Mouse (Mus musculus) stomach, embryonic 14.5 days (tissue): ENCODE measurements around the gene Npas2. TPM values are rescaled to one million over a fixed set of nuclear protein-coding genes. Genes with fewer than 3 reads are reported as not detected.

Source experiments
- ATAC-seq: fragments of 200-750 bp; cut with Nextera tagmentation; 2 replicates; pipeline ENCODE4 v1.8.0; 2017; ENCODE audit warnings: low read depth, moderate TSS enrichment; ENCODE audit not compliant: insufficient number of reproducible peaks, insufficient read depth, low FRiP score
- H3K27ac ChIP-seq: fragments of 300-500 bp; sonication (generic); 2 replicates; pipeline ENCODE4 v1.5.1; 2014; ENCODE audit warnings: mild to moderate bottlenecking, low read length, moderate library complexity, mixed read lengths
- H3K27me3 ChIP-seq: fragments of 300-500 bp; sonication (generic); 2 replicates; pipeline ENCODE4 v1.6.1; 2014; ENCODE audit warnings: low read length, control low read depth, mixed read lengths; ENCODE audit not compliant: control insufficient read depth, insufficient read depth
- H3K36me3 ChIP-seq: fragments of 300-500 bp; sonication (generic); 2 replicates; pipeline ENCODE4 v1.6.1; 2014; ENCODE audit warnings: mild to moderate bottlenecking, control low read depth, low read length, moderate library complexity, mixed read lengths; ENCODE audit not compliant: control insufficient read depth, insufficient read depth
- H3K4me1 ChIP-seq: fragments of 300-500 bp; sonication (generic); 2 replicates; pipeline ENCODE4 v1.6.1; 2014; ENCODE audit warnings: low read length, control low read depth, mixed read lengths; ENCODE audit not compliant: control insufficient read depth, insufficient read depth
- H3K4me2 ChIP-seq: fragments of 300-500 bp; sonication (generic); replicated peaks from 2 replicates; pipeline ENCODE4 v1.6.1; 2014; ENCODE audit warnings: low read depth, low read length, control low read depth
- H3K4me3 ChIP-seq: fragments of 300-500 bp; sonication (generic); 2 replicates; pipeline ENCODE4 v1.5.1; 2014; ENCODE audit warnings: low read depth, low read length, control low read depth
- H3K9ac ChIP-seq: fragments of 300-500 bp; sonication (generic); replicated peaks from 2 replicates; pipeline ENCODE4 v1.6.1; 2014; ENCODE audit warnings: low read depth, mild to moderate bottlenecking, control low read depth, low read length, moderate library complexity, mixed read lengths
- H3K9me3 ChIP-seq: fragments of 300-500 bp; sonication (generic); 2 replicates; pipeline ENCODE4 v1.6.1; 2016; ENCODE audit warnings: low read depth, low read length, control low read depth; ENCODE audit not compliant: control insufficient read depth
- WGBS: fragments of 180-500 bp; shearing (Covaris S2); extraction: QIAGEN DNeasy Blood & Tissue Kit; methylation state at CpG from one replicate; pipeline ENCODE4 v1.1.7; 2014; 5-methylcytosine and 5-hydroxymethylcytosine counted together
- polyA plus RNA-seq: library from polyadenylated mRNA; unstranded; fragments of >200 nt; fragmentation: Nextera tagmentation; extraction: Ambion mirVana; gene quantifications from 2 replicates; pipeline ENCODE4 v1.2.1, GENCODE M21; 2014

Gene Npas2
- polyA plus RNA-seq, 1 experiment from 2014 or later = 0.81 TPM

DNA sequence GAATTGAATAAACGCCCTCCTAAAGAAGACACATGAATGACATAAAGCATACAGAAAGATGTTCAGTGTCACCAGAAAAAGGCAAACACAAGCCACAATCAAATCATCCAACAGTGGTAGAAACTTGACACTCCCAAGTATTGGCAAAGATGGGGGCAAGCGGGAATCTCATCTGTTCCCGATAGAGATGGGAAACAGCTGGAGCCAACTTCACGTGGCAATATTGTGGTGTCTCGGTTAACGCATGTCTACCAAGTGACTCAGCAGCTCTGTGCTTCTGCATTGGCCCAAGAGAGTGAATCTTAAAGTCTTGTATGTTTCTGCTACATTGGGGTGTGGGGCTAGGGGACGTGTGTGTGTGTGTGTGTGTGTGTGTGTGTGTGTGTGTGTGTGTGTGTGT, 89.8 kb downstream of the Npas2 start:
- Histone ChIP-seq H3K27me3 (no peaks in the 10 kb centered on the region), H3K9ac (no peak overlapping the region), H3K27ac (no peak overlapping the region), H3K36me3 (no peaks in the 10 kb centered on the region), H3K4me2 (no peak overlapping the region), H3K4me3 (no peak overlapping the region), H3K4me1 (no peaks in the 10 kb centered on the region), H3K9me3 (no peaks in the 10 kb centered on the region)
- 63% methylated on average over 7 of the region's 7 CpGs for WGBS
- ATAC-seq = no peak

DNA sequence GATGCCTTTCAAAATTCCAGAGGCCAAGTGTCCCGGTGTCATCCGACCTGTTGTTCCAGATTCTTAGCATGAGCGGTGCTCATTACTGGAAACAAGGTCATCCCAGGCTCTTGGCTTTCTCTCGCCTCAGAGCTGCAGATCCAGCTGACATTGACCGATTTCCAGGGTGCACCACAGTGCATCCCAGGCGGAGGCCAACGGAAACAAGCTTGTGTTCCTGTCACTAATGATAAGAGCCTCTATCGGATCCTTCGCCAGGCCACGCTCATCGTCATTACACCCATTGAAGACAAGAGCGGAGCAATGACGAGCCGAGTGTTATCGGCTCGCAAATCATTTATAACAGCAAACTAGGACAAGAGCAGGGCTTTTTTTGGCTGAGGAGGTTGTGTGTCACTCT, 91.3 kb downstream of the Npas2 start:
- no peak for ATAC-seq
- Histone ChIP-seq H3K27ac (no peak overlapping the region), H3K27me3 (no peaks in the 10 kb centered on the region), H3K4me1 (no peaks in the 10 kb centered on the region), H3K9me3 (no peaks in the 10 kb centered on the region), H3K4me2 (no peak overlapping the region), H3K36me3 (no peaks in the 10 kb centered on the region), H3K4me3 (no peak overlapping the region), H3K9ac (no peak overlapping the region)
- WGBS = 73% methylated on average over 16 of the region's 16 CpGs

DNA sequence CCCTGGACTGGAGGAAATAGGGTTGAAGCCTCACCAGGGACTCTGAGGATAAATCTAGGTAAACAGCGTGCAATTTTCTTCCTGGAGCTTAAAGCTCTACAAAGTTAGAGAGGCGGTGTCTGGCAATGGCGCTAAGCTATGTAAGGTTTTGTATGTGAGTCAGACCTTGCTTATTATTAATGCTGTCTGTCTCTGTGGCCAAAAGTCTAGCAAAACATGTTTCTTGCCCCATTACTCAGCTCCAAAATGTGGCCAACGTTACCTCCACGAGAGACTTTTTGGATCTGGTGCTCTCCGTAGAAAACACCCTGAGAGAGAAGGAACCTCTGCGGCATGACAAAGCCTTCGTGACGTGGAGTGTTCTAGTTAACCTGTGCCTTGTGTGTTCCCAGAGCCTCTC, 93.5 kb downstream of the Npas2 start:
- 91% methylated on average over 9 of the region's 9 CpGs for WGBS
- H3K36me3 ChIP-seq = no peaks in the 10 kb centered on the region
- H3K9me3 ChIP-seq = no peaks in the 10 kb centered on the region
- no peak overlapping the region for H3K4me3 ChIP-seq
- H3K27ac ChIP-seq = no peak overlapping the region
- no peaks in the 10 kb centered on the region for H3K4me1 ChIP-seq
- H3K4me2 ChIP-seq = no peak overlapping the region
- no peak for ATAC-seq
- no peaks in the 10 kb centered on the region for H3K27me3 ChIP-seq
- H3K9ac ChIP-seq = no peak overlapping the region

DNA sequence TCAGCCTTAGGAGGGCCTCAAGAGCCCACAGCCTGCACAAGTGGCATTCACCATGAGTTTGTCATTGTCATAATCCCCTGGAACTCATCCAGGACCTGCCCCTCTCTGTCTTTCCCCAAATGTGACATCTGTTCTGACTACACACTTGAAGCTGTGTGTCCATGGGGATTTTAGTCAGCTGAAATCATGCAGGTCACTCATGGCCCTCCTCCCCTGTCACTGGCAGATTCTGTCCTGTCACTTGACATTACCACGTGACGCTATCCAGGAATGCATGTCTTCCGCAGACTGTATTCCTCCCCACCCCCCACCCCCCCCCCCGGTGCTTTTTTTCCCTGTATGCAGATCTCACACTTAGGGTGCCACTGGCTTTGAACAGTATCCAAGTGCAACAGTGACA, 94.3 kb downstream of the Npas2 start:
- no peak overlapping the region for H3K4me2 ChIP-seq
- no peaks in the 10 kb centered on the region for H3K27me3 ChIP-seq
- no peak overlapping the region for H3K27ac ChIP-seq
- no peaks in the 10 kb centered on the region for H3K4me1 ChIP-seq
- H3K36me3 ChIP-seq = no peaks in the 10 kb centered on the region
- 71% methylated on average over 4 of the region's 4 CpGs for WGBS
- no peak for ATAC-seq
- no peak overlapping the region for H3K4me3 ChIP-seq
- H3K9me3 ChIP-seq = no peaks in the 10 kb centered on the region
- H3K9ac ChIP-seq = no peak overlapping the region

DNA sequence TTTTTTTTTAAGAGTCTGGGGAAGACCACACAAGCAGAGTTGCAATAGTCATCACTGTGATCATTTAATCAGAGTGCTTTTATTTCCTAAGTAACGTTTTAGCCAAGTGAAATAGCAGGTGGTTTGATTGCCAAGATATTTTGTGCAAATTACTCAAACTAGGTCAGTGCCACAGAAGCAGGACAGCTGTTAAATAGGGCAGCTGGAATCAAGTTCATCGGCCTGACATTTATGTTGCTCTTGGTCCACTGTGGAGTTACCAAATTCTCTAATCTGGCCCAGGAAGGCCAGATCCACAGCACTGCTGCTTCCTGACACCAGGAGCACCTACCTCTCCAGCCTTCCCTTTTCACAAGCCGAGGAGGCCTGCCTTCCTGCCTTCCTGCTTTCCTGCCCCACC, 94.9 kb downstream of the Npas2 start:
- Histone ChIP-seq H3K9me3 (no peaks in the 10 kb centered on the region), H3K9ac (no peak overlapping the region), H3K27me3 (no peaks in the 10 kb centered on the region), H3K4me2 (no peak overlapping the region), H3K27ac (no peak overlapping the region), H3K4me1 (no peaks in the 10 kb centered on the region), H3K36me3 (no peaks in the 10 kb centered on the region), H3K4me3 (no peak overlapping the region)
- ATAC-seq = no peak
- WGBS = 59% methylated on average over 3 of the region's 3 CpGs

DNA sequence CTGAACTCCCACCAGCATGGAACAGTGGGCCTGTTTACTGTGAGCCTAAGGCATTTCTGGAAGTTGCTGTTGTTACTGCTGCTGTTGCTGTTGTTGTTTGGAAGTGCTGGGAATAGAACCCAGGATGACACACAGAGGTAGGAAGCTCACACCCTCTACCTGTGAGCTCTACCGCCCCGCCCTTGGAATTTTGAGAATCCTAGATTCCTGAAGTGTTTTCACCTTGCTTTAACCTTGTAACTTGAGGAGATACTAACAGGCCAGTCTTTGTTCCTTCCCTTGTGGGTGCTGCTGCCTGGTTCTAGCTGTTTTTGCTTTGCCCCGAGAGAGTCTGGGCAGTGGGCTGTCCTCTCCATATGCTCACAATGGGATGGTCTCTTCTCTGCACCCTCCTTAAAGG, 98.5 kb downstream of the Npas2 start:
- Histone ChIP-seq H3K9me3 (no peaks in the 10 kb centered on the region), H3K4me1 (no peaks in the 10 kb centered on the region), H3K4me3 (no peak overlapping the region), H3K4me2 (no peak overlapping the region), H3K27ac (no peak overlapping the region), H3K36me3 (no peaks in the 10 kb centered on the region), H3K27me3 (no peaks in the 10 kb centered on the region), H3K9ac (no peak overlapping the region)
- ATAC-seq = no peak
- WGBS = 51% methylated on average over 3 of the region's 3 CpGs

DNA sequence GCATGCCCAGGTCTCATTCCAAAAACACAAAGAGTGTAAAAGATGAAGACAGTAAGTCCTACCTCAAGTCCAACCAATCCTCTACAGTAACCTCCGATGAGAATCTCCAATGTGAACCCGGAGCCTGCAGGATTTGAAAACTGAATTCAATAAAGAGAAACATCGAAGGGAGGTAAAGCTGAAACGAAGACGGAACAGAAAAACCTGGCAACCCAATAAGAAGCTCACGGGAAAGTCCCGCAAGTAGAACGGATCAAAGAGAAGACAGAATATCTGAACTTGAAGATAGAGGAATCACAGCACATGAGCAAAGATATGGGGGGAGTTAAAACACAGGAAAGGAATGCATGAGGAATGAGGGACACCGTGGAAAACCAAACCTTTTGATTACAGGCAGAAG, 104.8 kb downstream of the Npas2 start:
- Histone ChIP-seq H3K4me3 (no peak overlapping the region), H3K4me2 (no peak overlapping the region), H3K27ac (no peak overlapping the region), H3K9me3 (no peaks in the 10 kb centered on the region), H3K36me3 (no peaks in the 10 kb centered on the region), H3K9ac (no peak overlapping the region), H3K4me1 (no peaks in the 10 kb centered on the region), H3K27me3 (no peaks in the 10 kb centered on the region)
- 89% methylated on average over 9 of the region's 9 CpGs for WGBS
- no peak for ATAC-seq

DNA sequence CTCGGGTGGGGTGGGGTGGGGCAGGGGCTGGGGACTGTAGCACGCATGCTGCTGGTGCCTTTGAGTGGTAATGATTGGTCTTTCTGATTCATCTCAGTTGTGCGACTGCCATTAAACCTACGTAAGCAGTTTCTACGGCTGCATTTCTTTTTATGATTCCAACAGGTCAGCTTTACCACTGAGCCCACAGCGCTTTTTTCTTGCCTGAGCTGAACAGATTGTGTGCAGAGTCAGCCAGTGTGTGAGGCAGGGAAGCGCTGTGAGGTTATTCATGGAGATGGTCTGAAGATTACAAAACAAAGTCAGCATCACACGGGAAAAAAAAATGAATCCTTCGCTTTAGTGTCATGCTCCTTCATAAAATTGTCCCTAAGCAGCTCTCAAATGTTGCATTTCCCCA, 106.7 kb downstream of the Npas2 start:
- Histone ChIP-seq H3K27me3 (no peaks in the 10 kb centered on the region), H3K9me3 (no peaks in the 10 kb centered on the region), H3K9ac (no peak overlapping the region), H3K4me2 (no peak overlapping the region), H3K27ac (no peak overlapping the region), H3K36me3 (no peaks in the 10 kb centered on the region), H3K4me1 (no peaks in the 10 kb centered on the region), H3K4me3 (no peak overlapping the region)
- WGBS = 84% methylated on average over 9 of the region's 9 CpGs
- ATAC-seq = no peak

DNA sequence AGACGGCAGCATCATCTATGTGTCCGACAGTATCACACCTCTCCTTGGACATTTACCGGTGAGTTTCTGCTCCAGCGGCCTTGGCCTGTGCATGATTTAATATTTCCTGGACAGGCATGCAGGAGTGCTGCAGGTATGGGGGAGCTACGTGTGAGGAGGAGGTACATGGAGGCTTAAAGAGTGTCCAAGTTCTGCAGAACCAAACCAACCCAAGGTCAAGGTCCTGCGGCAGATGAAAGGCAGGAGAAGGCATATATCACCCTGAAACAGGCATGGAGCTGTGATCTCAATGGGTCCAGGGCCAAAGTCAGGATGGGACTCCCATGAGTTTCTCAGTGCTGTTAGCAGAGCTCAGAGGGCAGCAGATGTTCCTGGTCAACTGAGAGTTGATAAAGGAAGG, 107.1 kb downstream of the Npas2 start:
- ATAC-seq = no peak
- WGBS = 90% methylated on average over 6 of the region's 6 CpGs

More for the DNA sequence above, 107.1 kb downstream of the Npas2 start:
- H3K27me3 ChIP-seq = no peaks in the 10 kb centered on the region
- no peak overlapping the region for H3K4me3 ChIP-seq
- H3K9me3 ChIP-seq = no peaks in the 10 kb centered on the region
- no peak overlapping the region for H3K9ac ChIP-seq
- H3K4me1 ChIP-seq = no peaks in the 10 kb centered on the region
- H3K4me2 ChIP-seq = no peak overlapping the region
- no peak overlapping the region for H3K27ac ChIP-seq
- no peaks in the 10 kb centered on the region for H3K36me3 ChIP-seq
